Comparison of ENCODE assay signal across 27 mouse cellular contexts in genomic region chr5:45512908-45513307, GRCm38 (mm10). TPM values are rescaled to one million over a fixed set of nuclear protein-coding genes. Genes with fewer than 3 reads are reported as not detected.
"Had no signal": no experiment of that assay in that cellular context is flagged by ENCODE, and none has a peak within 500 bp of the region (broad histone marks: within the 10 kb centered on the region; RNA-seq: fewer than 3 reads in every experiment).

No protein-coding gene starts in this region.

- H3K9me3 ChIP-seq: midbrain, embryonic 10.5 days; midbrain, embryonic 12.5 days; neural tube, embryonic 13.5 days; neural tube, embryonic 15.5 days had no signal

- H3K4me2 ChIP-seq: lung, embryonic 14.5 days; midbrain, embryonic 12.5 days; neural tube, embryonic 13.5 days; neural tube, embryonic 15.5 days had no signal

- DNase-seq: lung, adult 18-20 months; lung, embryonic 14.5 days; lung, postnatal 10 days; lung, postnatal 4 days; midbrain, embryonic 14.5 days; retina, postnatal 1 day; right cerebral cortex, adult 18-20 months; right cerebral cortex, postnatal 25 days; right cerebral cortex, postnatal 4 days; spleen, adult 18-20 months; thymus, adult 2 months; thymus, postnatal 14 days; thymus, postnatal 36 days had no signal

- H3K27me3 ChIP-seq: midbrain, embryonic 12.5 days; neural tube, embryonic 13.5 days; neural tube, embryonic 15.5 days had no signal

- ATAC-seq: midbrain, embryonic 16.5 days had no signal

- H3K4me3 ChIP-seq: midbrain, embryonic 10.5 days; midbrain, embryonic 12.5 days; myocyte; neural tube, embryonic 13.5 days; neural tube, embryonic 15.5 days had no signal

- H3K27ac ChIP-seq: midbrain, embryonic 10.5 days; midbrain, embryonic 12.5 days; neural tube, embryonic 13.5 days; neural tube, embryonic 15.5 days had no signal

- H3K9ac ChIP-seq: lung, embryonic 14.5 days; midbrain, embryonic 12.5 days; neural tube, embryonic 13.5 days; neural tube, embryonic 15.5 days had no signal

- H3K4me1 ChIP-seq: midbrain, embryonic 10.5 days; midbrain, embryonic 12.5 days; neural tube, embryonic 13.5 days; neural tube, embryonic 15.5 days had no signal

RNA-seq across cellular contexts. Expression of gene Clrn2, which starts 59.4 kb away (rescaled TPM):
- total RNA-seq: megakaryocyte, adult 5-6 weeks; megakaryocyte-erythroid progenitor cell, adult 5-6 weeks had no signal
- polyA plus RNA-seq: lung, embryonic 14.5 days; lung, embryonic 16.5 days; midbrain, embryonic 10.5 days; midbrain, embryonic 14.5 days; myocyte; neural tube, embryonic 11.5 days; neural tube, embryonic 15.5 days; small intestine, adult 2 months; stomach, embryonic 14.5 days; stomach, embryonic 16.5 days; testis, adult 2 months; thymus, adult 2 months had no signal
